Mouse (Mus musculus): Measurements from ENCODE around the gene Ppif.

The Ppif gene

GRCm38 (mm10) chr14:25736140-25736539 lies 42.2 kb downstream of the Ppif start:
- CTCF ChIA-PET = no interaction called here

- CTCF ChIA-PET = no interaction called here
Measured at GRCm38 (mm10) chr14:25736589-25736988, 42.6 kb downstream of the Ppif start.

GRCm38 (mm10) chr14:25738591-25739001 lies 44.6 kb downstream of the Ppif start:
- CTCF ChIA-PET = no interaction called here

- CTCF ChIA-PET = interaction anchor here (1.2 kb wide), 1 partner anchor 13 kb away, joined by 3 read pairs; no protein-coding TSS in a partner anchor
Measured at GRCm38 (mm10) chr14:25739957-25740565, 46.1 kb downstream of the Ppif start.

GRCm38 (mm10) chr14:25741211-25741610 lies 47.3 kb downstream of the Ppif start:
- CTCF ChIA-PET = interaction anchor here (0.5 to 1.2 kb wide), 3 partner anchors 14 to 47 kb away, joined by 3 to 5 read pairs (median 3); no protein-coding TSS in a partner anchor

GRCm38 (mm10) chr14:25741840-25742367 lies 48.0 kb downstream of the Ppif start:
- CTCF ChIA-PET = interaction anchor here (0.8 kb wide), 1 partner anchor 47 kb away, joined by 3 read pairs; no protein-coding TSS in a partner anchor

GRCm38 (mm10) chr14:25742943-25743342 lies 49.0 kb downstream of the Ppif start:
- CTCF ChIA-PET = no interaction called here

- CTCF ChIA-PET = no interaction called here
Measured at GRCm38 (mm10) chr14:25745365-25746184, 51.6 kb downstream of the Ppif start.

- CTCF ChIA-PET = no interaction called here
Measured at GRCm38 (mm10) chr14:25746371-25746770, 52.4 kb downstream of the Ppif start.

GRCm38 (mm10) chr14:25746971-25747945 lies 53.3 kb downstream of the Ppif start:
- CTCF ChIA-PET = no interaction called here

- CTCF ChIA-PET = interaction anchor here (0.6 to 0.7 kb wide), 2 partner anchors 143 to 1246 kb away, joined by 3 to 6 read pairs; partner anchors contain the start of gene Hesx1
Measured at GRCm38 (mm10) chr14:25747996-25748756, 54.2 kb downstream of the Ppif start.

- CTCF ChIA-PET = interaction anchor here (0.6 kb wide), 1 partner anchor 1245 kb away, joined by 3 read pairs; the partner anchor contains the start of gene Hesx1
Measured at GRCm38 (mm10) chr14:25749143-25749909, 55.4 kb downstream of the Ppif start.
